Mouse (Mus musculus): Measurements from ENCODE around the gene Prkar2b. TPM values are rescaled to one million over a fixed set of nuclear protein-coding genes. Genes with fewer than 3 reads are reported as not detected.

The Prkar2b gene
- polyA plus RNA-seq, 1 experiment from 2014 or later: 11.8 TPM

GRCm38 (mm10) chr12:31965517-31966212 lies 95.4 kb downstream of the Prkar2b start:
- Histone ChIP-seq H3K4me2 (no peak overlapping the region), H3K4me1 (peaks cover 17% of the 10 kb centered on the region; the same call in 1 of the 2 replicates), H3K27me3 (replicated peaks) (0 out of 2 replicates have a peak, but pooled peaks cover 4% of the 10 kb centered on the region), H3K9ac (no peak overlapping the region), H3K9me3 (no peaks in the 10 kb centered on the region), H3K27ac (replicated peaks) (no peak overlapping the region), H3K36me3 (no peaks in the 10 kb centered on the region), H3K4me3 (no peak overlapping the region)
- WGBS: 84% methylated on average over 12 of the region's 12 CpGs
- ATAC-seq (ENCODE audit: extremely low read depth, insufficient number of reproducible peaks, low FRiP score, low TSS enrichment): no peak

- H3K4me1 ChIP-seq: peaks cover 8% of the 10 kb centered on the region; the same call in 1 of the 2 replicates
- no peak overlapping the region for H3K9ac ChIP-seq
- WGBS: 84% methylated on average over 6 of the region's 6 CpGs
- no peak for ATAC-seq (ENCODE audit: extremely low read depth, insufficient number of reproducible peaks, low FRiP score, low TSS enrichment)
- H3K27me3 ChIP-seq (replicated peaks): no peaks in the 10 kb centered on the region
- H3K9me3 ChIP-seq: no peaks in the 10 kb centered on the region
- H3K4me2 ChIP-seq: no peak overlapping the region
- H3K4me3 ChIP-seq: no peak overlapping the region
- no peak overlapping the region for H3K27ac ChIP-seq (replicated peaks)
- no peaks in the 10 kb centered on the region for H3K36me3 ChIP-seq
Observed at GRCm38 (mm10) chr12:31964074-31964473, 97.0 kb downstream of the Prkar2b start.

DNA sequence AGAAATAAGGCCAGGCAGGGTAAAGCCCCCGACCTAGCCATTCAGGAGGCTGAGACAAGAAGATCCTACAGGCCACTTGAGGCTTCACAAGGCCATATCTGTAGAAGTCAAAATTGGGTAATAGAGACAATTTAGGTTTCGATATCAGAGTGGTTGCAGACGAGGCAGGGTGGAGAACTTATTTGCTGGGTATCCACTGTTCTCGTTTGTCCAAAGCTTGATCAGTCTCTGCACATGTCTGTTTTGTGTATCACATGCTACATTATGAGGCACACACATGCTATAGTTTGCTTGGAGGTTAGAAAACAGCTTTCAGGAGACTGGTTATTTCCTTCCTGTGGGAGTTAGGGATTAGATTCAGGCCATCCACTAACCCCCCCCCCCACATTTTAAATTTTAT lies 105.3 kb downstream of the Prkar2b start:
- ATAC-seq (ENCODE audit: extremely low read depth, insufficient number of reproducible peaks, low FRiP score, low TSS enrichment): no peak
- 79% methylated on average over 4 of the region's 4 CpGs for WGBS
- no peaks in the 10 kb centered on the region for H3K27me3 ChIP-seq (replicated peaks)

DNA sequence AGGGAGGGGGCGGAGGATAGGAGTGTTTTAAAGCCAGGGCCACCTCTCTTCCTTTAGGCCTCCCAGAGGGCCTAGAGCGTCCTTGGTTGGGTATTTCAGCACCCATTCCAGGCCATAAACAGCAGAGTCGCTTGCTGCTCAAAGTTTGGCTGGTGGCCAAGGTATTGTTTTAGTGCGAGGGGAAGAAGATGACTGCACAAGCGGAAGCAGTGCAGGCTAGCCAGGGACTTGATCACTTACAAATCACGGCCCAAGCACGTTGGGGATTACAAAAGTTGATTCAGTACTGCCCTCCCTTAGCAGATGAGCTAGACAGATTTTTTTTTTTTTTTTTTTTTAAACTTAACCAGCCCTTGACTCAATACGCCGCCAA lies 110.5 kb downstream of the Prkar2b start:
- H3K4me1 ChIP-seq: peaks cover 24% of the 10 kb centered on the region

More for the DNA sequence above, 105.3 kb downstream of the Prkar2b start:
- Histone ChIP-seq H3K4me2 (no peak overlapping the region), H3K4me1 (peaks cover 9% of the 10 kb centered on the region), H3K27ac (replicated peaks) (no peak overlapping the region), H3K4me3 (no peak overlapping the region), H3K9me3 (no peaks in the 10 kb centered on the region), H3K9ac (no peak overlapping the region), H3K36me3 (no peaks in the 10 kb centered on the region)

DNA sequence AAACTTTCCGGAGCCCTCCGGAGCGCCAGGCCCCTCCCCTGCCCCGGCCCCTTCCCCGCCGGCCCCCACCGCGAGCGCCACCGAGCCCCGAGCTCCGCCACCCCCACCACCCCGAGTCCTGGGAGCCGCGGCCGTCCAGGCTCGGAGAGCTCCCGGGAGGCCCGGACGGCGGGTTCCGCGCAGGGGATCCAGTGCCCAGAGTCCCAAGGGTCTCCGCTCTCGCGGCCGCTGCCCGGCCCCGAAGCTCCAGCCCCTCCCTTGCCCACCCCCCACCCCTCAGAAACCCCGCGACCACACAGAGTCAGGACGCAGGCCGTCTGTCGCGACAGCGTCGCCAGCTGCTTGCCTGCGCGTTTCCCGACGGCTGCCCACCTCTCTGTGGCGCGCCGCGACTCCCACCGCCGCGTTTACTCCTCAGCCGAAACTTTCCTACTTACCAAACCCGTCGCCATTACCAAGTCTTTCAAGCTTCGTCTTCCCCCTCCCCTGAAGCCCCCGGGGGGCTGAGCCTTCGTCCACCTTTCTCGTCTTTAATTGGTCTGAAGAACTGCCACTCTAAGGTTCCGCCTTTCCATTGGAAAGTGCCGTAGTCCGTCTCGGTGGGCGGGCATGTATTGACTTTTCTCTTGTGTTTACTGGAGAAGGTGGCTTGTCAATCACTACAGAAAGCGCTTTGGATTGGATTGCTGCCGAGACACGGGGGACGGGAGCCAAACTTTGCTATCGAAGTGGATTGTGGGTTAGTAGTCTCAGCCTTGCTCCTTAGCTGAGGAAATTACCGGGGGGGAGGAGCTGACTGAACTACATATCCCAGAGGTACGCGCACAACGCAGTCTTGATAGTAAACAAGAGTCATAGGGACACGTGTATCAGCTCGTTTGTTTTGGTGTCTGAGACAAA lies 111.1 kb downstream of the Prkar2b start, which contains the start of gene Hbp1:
Gene Hbp1 (minus strand): TSS at position 777 of the 900 bp plus-strand sequence.
- ATAC-seq (ENCODE audit: extremely low read depth, insufficient number of reproducible peaks, low FRiP score, low TSS enrichment): peak; percentile 90
- peak within 1 kb of the TSS; percentile 76 for H3K4me2 ChIP-seq
- under 1% methylated on average over 70 of the region's 71 CpGs for WGBS

More for the DNA sequence above, 110.5 kb downstream of the Prkar2b start:
- no peaks in the 10 kb centered on the region for H3K9me3 ChIP-seq
- H3K27ac ChIP-seq (replicated peaks): peak overlapping the region; percentile 92
- 7% methylated on average over 9 of the region's 9 CpGs for WGBS
- peak overlapping the region; percentile 77 for H3K9ac ChIP-seq
- H3K4me2 ChIP-seq: peak overlapping the region; percentile 74
- 0 out of 2 replicates have a peak, but pooled peaks cover 2% of the 10 kb centered on the region for H3K36me3 ChIP-seq
- ATAC-seq (ENCODE audit: extremely low read depth, insufficient number of reproducible peaks, low FRiP score, low TSS enrichment): no peak
- H3K4me3 ChIP-seq: peak overlapping the region; percentile 93
- no peaks in the 10 kb centered on the region for H3K27me3 ChIP-seq (replicated peaks)

DNA sequence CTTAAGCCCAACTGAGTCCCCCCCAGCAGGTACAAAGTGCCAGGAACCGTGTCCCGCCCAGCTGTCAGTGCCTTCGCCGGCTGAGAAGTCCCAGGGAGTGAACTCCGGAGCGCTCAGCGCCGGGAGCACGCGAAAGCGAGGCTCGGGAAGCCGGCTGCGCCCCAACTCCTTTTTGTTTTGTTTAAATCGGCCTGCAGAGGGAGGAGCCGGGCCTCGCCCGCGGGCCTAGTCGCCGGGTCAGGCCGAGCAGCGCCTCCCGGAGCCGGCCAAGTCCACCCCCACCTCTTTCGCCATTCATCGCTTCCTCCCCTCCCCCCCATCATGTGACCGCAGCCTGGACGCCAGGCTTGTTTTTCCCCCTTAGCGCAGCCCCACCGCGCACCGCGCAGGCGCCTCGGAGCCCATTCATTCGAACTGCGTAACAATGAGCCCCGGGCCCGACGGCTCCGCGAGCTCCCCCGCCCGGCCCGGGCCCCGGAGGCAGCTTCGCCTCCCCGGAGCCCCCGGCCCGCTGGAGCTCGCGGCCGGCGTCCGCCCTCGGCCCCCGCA lies 111.8 kb downstream of the Prkar2b start:
- H3K4me3 ChIP-seq: peak overlapping the region; percentile 93
- H3K4me2 ChIP-seq: peak overlapping the region; percentile 76
- WGBS: under 1% methylated on average over 58 of the region's 58 CpGs
- peak overlapping the region; percentile 100 for H3K27ac ChIP-seq (replicated peaks)
- H3K4me1 ChIP-seq: peaks cover 25% of the 10 kb centered on the region
- no peaks in the 10 kb centered on the region for H3K9me3 ChIP-seq
- H3K36me3 ChIP-seq: 0 out of 2 replicates have a peak, but pooled peaks cover 2% of the 10 kb centered on the region
- peak overlapping the region; percentile 99 for H3K9ac ChIP-seq
- ATAC-seq (ENCODE audit: extremely low read depth, insufficient number of reproducible peaks, low FRiP score, low TSS enrichment): peak; percentile 73
- H3K27me3 ChIP-seq (replicated peaks): no peaks in the 10 kb centered on the region

More for the DNA sequence above, 111.1 kb downstream of the Prkar2b start, which contains the start of gene Hbp1:
- Histone ChIP-seq H3K9me3 (no peaks in the 10 kb centered on the region), H3K4me3 (peak within 1 kb of the TSS; percentile 93), H3K36me3 (0 out of 2 replicates have a peak, but pooled peaks cover 2% of the 10 kb centered on the region), H3K4me1 (peaks cover 25% of the 10 kb centered on the region), H3K27me3 (replicated peaks) (no peaks in the 10 kb centered on the region), H3K27ac (replicated peaks) (peak within 1 kb of the TSS; percentile 100), H3K9ac (peak within 1 kb of the TSS; percentile 99)

GRCm38 (mm10) chr12:31948101-31949000 lies 112.7 kb downstream of the Prkar2b start:
- 22% methylated on average over 7 of the region's 7 CpGs for WGBS
- ATAC-seq (ENCODE audit: extremely low read depth, insufficient number of reproducible peaks, low FRiP score, low TSS enrichment): no peak

GRCm38 (mm10) chr12:31947476-31947875 lies 113.6 kb downstream of the Prkar2b start:
- 91% methylated on average over 5 of the region's 5 CpGs for WGBS
- no peak for ATAC-seq (ENCODE audit: extremely low read depth, insufficient number of reproducible peaks, low FRiP score, low TSS enrichment)

More at GRCm38 (mm10) chr12:31948101-31949000, 112.7 kb downstream of the Prkar2b start:
- Histone ChIP-seq H3K9me3 (no peaks in the 10 kb centered on the region), H3K27ac (replicated peaks) (peak overlapping the region; percentile 100), H3K4me1 (peaks cover 30% of the 10 kb centered on the region), H3K27me3 (replicated peaks) (no peaks in the 10 kb centered on the region), H3K36me3 (peaks cover 9% of the 10 kb centered on the region), H3K4me3 (peak overlapping the region; percentile 93), H3K9ac (peak overlapping the region; percentile 99), H3K4me2 (peak overlapping the region; percentile 76)

GRCm38 (mm10) chr12:31944405-31944804 lies 116.7 kb downstream of the Prkar2b start:
- Histone ChIP-seq H3K27ac (replicated peaks) (no peak overlapping the region), H3K36me3 (peaks cover 42% of the 10 kb centered on the region), H3K4me3 (no peak overlapping the region), H3K9me3 (no peaks in the 10 kb centered on the region), H3K4me1 (peaks cover 23% of the 10 kb centered on the region), H3K4me2 (no peak overlapping the region), H3K27me3 (replicated peaks) (no peaks in the 10 kb centered on the region), H3K9ac (no peak overlapping the region)
- ATAC-seq (ENCODE audit: extremely low read depth, insufficient number of reproducible peaks, low FRiP score, low TSS enrichment): no peak
- 94% methylated on average over 2 of the region's 2 CpGs for WGBS

More at GRCm38 (mm10) chr12:31947476-31947875, 113.6 kb downstream of the Prkar2b start:
- no peak overlapping the region for H3K27ac ChIP-seq (replicated peaks)
- peak overlapping the region; percentile 93; the same call in 1 of the 2 replicates for H3K4me3 ChIP-seq
- H3K4me2 ChIP-seq: peak overlapping the region; percentile 76
- H3K9ac ChIP-seq: no peak overlapping the region
- H3K4me1 ChIP-seq: peaks cover 33% of the 10 kb centered on the region
- no peaks in the 10 kb centered on the region for H3K9me3 ChIP-seq
- H3K27me3 ChIP-seq (replicated peaks): no peaks in the 10 kb centered on the region
- peaks cover 17% of the 10 kb centered on the region for H3K36me3 ChIP-seq

- peaks cover 23% of the 10 kb centered on the region for H3K4me1 ChIP-seq
- no peak overlapping the region for H3K4me3 ChIP-seq
- 65% methylated on average over 4 of the region's 4 CpGs for WGBS
- H3K36me3 ChIP-seq: peaks cover 55% of the 10 kb centered on the region
- H3K27ac ChIP-seq (replicated peaks): no peak overlapping the region; the same call in 1 of the 2 replicates
- no peaks in the 10 kb centered on the region for H3K27me3 ChIP-seq (replicated peaks)
- no peaks in the 10 kb centered on the region for H3K9me3 ChIP-seq
- H3K4me2 ChIP-seq: no peak overlapping the region
- no peak overlapping the region for H3K9ac ChIP-seq
- no peak for ATAC-seq (ENCODE audit: extremely low read depth, insufficient number of reproducible peaks, low FRiP score, low TSS enrichment)
Observed at GRCm38 (mm10) chr12:31943020-31943654, 118.0 kb downstream of the Prkar2b start.
